Mouse (Mus musculus): ENCODE measurements around the gene Taf5l. TPM values are rescaled to one million over a fixed set of nuclear protein-coding genes. Genes with fewer than 3 reads are reported as not detected.
"Not testable (repeated sequence)": the region's sequence is repeated elsewhere in the genome, so short reads cannot be mapped to it uniquely, and the experiment has no call there.

Gene Taf5l
- polyA plus RNA-seq, 1 experiment = 20.4 TPM

DNA sequence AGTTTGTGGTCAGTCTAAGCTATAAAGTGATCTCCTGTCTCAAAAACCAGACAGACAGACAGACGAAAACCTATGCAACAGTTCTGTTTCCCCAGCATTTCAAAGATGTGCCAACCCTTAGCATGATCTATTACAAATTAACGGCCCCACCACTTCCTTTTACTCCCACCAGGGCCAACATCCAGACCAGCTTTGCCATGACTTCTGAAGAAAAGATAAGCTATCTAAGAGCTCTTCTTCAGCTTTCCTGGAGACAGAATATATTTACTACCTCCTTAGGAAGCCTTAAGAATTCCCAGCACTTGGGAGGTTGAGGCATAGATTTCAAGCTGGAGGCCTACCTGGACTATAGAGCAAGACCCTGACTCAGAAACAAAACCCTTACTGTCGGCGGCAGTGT is 41.0 kb downstream of the Taf5l start:
- Histone ChIP-seq H3K4me3 (ENCODE audit: insufficient read depth, low read depth, low read length) (no peak overlapping the region), H3K36me3 (ENCODE audit: control insufficient read depth, insufficient read depth, low read length) (no peaks in the 10 kb centered on the region), H3K27me3 (replicated peaks; ENCODE audit: control insufficient read depth, insufficient read depth, low read length) (no peaks in the 10 kb centered on the region), H3K27ac (ENCODE audit: insufficient read depth, low read depth, low read length) (no peak overlapping the region), H3K4me1 (ENCODE audit: control insufficient read depth, insufficient read depth, low read length) (peaks cover 8% of the 10 kb centered on the region)
- DNase-seq = no peak
- no peak for TF ChIP-seq POLR2A (IDR thresholded peaks at IDR 0.05; ENCODE audit: low read depth, low read length)
- WGBS = 73% methylated on average over 4 of the region's 4 CpGs

DNA sequence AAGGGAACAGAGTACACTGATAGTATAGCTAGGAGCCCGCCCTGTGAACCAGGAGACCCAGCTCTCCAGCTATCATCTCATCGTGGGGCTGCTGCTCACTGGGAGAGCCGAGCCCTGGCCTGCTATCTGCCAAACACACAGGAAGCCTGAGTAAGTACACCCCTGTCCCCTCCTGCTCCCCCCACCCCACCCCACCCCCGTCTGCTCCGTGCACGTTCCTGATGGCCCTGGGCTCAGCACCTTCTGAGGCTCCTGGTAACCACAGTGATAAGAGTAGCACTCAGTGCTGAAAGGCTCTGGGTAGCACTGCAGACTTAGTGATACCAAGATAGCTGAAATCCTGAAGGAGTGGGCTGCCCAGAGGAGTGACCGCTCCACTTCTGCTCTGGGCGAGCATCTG is 42.3 kb downstream of the Taf5l start:
- H3K36me3 ChIP-seq (ENCODE audit: control insufficient read depth, insufficient read depth, low read length) = no peaks in the 10 kb centered on the region
- no peak for DNase-seq
- 78% methylated on average over 8 of the region's 8 CpGs for WGBS
- no peak overlapping the region for H3K4me3 ChIP-seq (ENCODE audit: insufficient read depth, low read depth, low read length)
- H3K27ac ChIP-seq (ENCODE audit: insufficient read depth, low read depth, low read length) = no peak overlapping the region
- no peak for TF ChIP-seq CTCF (conservative IDR thresholded peaks at IDR 0.05; ENCODE audit: insufficient read depth, insufficient read length, low read depth, low read length)
- TF ChIP-seq POLR2A (IDR thresholded peaks at IDR 0.05; ENCODE audit: low read depth, low read length) = no peak
- H3K27me3 ChIP-seq (replicated peaks; ENCODE audit: control insufficient read depth, insufficient read depth, low read length) = no peaks in the 10 kb centered on the region
- peaks cover 8% of the 10 kb centered on the region for H3K4me1 ChIP-seq (ENCODE audit: control insufficient read depth, insufficient read depth, low read length)

DNA sequence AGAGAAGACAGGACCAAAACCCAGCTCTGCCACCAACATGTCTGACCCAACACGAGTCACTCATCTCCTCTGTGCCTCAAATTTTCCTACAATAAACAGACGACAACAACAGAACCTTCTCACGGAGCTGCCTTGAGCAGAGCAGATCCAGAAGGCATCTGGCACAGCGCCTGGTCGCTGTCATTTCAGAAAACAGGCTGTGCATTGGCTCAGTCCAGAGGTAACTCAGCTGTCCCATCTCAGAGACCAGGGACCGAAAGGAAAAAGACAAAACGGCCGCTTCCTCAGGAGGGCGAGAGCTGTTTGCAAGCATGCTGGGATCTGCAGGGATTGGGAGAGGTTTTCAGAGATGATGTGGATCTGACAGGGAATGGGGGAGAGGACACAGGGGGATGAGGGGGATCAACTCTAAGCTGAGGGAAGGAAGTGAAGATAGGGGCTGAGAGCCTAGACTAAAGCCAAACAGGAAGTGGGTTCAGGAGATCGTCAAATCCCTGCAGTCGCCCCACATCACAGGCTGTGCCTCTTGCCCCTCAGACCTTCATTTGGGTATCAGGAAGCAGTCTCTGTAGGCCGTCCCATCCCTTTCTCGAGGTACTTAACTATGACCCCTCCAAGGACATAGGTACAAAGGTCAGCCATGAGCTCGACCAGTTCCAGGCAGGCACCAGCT is 42.9 kb downstream of the Taf5l start:
- Histone ChIP-seq H3K27ac (ENCODE audit: insufficient read depth, low read depth, low read length) (no peak overlapping the region), H3K4me3 (ENCODE audit: insufficient read depth, low read depth, low read length) (no peak overlapping the region), H3K27me3 (replicated peaks; ENCODE audit: control insufficient read depth, insufficient read depth, low read length) (no peaks in the 10 kb centered on the region), H3K36me3 (ENCODE audit: control insufficient read depth, insufficient read depth, low read length) (no peaks in the 10 kb centered on the region), H3K4me1 (ENCODE audit: control insufficient read depth, insufficient read depth, low read length) (peaks cover 8% of the 10 kb centered on the region)
- WGBS = 56% methylated on average over 14 of the region's 14 CpGs
- DNase-seq = peak; percentile 17
- TF ChIP-seq CTCF (conservative IDR thresholded peaks at IDR 0.05; ENCODE audit: insufficient read depth, insufficient read length, low read depth, low read length) (no peak), POLR2A (IDR thresholded peaks at IDR 0.05; ENCODE audit: low read depth, low read length) (no peak)

DNA sequence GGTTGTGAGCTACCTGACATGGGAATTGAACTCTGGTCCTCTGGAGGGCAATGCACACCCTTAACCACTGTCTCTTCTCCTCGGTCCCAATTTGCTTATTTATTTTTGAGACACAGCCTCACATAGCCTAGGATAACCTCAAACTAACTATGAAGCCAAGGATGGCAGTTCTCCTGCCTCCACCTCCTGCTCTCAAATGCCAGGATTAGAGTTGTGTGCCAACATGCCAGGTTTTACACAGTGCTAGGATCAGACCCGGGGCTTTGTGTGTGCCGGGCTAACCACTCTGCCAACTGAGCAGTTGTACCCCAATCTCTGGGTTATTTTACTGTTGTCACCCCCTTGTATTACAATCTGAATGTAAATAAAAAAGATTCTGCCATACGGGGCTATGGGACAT is 43.7 kb downstream of the Taf5l start:
- Histone ChIP-seq H3K27me3 (replicated peaks; ENCODE audit: control insufficient read depth, insufficient read depth, low read length) (no peaks in the 10 kb centered on the region), H3K4me1 (ENCODE audit: control insufficient read depth, insufficient read depth, low read length) (peaks cover 6% of the 10 kb centered on the region), H3K27ac (ENCODE audit: insufficient read depth, low read depth, low read length) (no peak overlapping the region), H3K36me3 (ENCODE audit: control insufficient read depth, insufficient read depth, low read length) (no peaks in the 10 kb centered on the region), H3K4me3 (ENCODE audit: insufficient read depth, low read depth, low read length) (no peak overlapping the region)
- no peak for DNase-seq
- TF ChIP-seq CTCF (conservative IDR thresholded peaks at IDR 0.05; ENCODE audit: insufficient read depth, insufficient read length, low read depth, low read length) (no peak), POLR2A (IDR thresholded peaks at IDR 0.05; ENCODE audit: low read depth, low read length) (no peak)
- WGBS = 86% methylated on average over 4 of the region's 4 CpGs

DNA sequence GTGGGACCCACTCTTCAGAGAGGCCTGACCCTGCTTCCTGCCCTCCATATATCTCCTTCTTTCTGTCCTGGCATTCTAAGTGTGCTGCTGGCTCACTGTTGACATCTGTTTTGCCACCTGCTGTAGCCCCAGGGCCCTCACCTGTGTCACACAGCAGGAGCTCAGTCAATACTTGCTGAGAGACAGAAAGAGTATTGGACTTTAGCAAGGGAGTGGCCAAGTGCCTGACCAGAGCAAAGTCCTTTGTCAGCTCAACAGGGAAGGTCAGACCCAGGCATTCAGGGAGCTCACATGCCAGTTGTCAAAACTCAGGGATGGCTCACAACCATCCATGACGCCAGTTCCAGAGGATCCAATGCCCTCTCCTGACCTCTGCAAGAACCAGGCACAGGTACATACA is 47.7 kb downstream of the Taf5l start:
- Histone ChIP-seq H3K27me3 (replicated peaks; ENCODE audit: control insufficient read depth, insufficient read depth, low read length) (no peaks in the 10 kb centered on the region), H3K4me3 (ENCODE audit: insufficient read depth, low read depth, low read length) (no peak overlapping the region), H3K27ac (ENCODE audit: insufficient read depth, low read depth, low read length) (0 out of 2 replicates have a peak overlapping the region, but pooled peaks have one; percentile 24), H3K36me3 (ENCODE audit: control insufficient read depth, insufficient read depth, low read length) (no peaks in the 10 kb centered on the region), H3K4me1 (ENCODE audit: control insufficient read depth, insufficient read depth, low read length) (no peaks in the 10 kb centered on the region)
- WGBS = 47% methylated on average over 1 of the region's 1 CpGs
- peak; percentile 85 for DNase-seq
- TF ChIP-seq CTCF (conservative IDR thresholded peaks at IDR 0.05; ENCODE audit: insufficient read depth, insufficient read length, low read depth, low read length) (no peak), POLR2A (IDR thresholded peaks at IDR 0.05; ENCODE audit: low read depth, low read length) (no peak)

DNA sequence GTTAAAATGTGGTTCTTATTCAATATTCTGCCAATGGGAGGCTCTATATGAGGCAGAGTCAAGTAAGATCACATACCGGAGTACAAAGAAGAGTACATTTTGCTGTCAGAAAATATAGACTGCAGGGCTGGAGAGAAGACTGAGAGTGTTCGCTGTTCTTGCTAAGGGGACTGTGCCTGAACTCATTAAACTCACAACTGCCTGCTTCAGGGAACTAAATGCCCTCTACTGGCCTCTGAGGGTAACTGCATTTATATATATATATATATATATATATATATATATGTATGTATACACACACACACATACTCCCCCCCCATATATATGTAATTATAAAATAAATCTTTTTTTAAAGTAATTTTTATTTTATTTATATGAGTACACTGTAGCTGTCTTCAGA is 54.3 kb downstream of the Taf5l start:
- TF ChIP-seq POLR2A (IDR thresholded peaks at IDR 0.05; ENCODE audit: low read depth, low read length) (no peak), CTCF (conservative IDR thresholded peaks at IDR 0.05; ENCODE audit: insufficient read depth, insufficient read length, low read depth, low read length) (0 out of 2 replicates have a peak, but pooled peaks have one; percentile 10)
- Histone ChIP-seq H3K27me3 (replicated peaks; ENCODE audit: control insufficient read depth, insufficient read depth, low read length) (no peaks in the 10 kb centered on the region), H3K4me1 (ENCODE audit: control insufficient read depth, insufficient read depth, low read length) (no peaks in the 10 kb centered on the region), H3K27ac (ENCODE audit: insufficient read depth, low read depth, low read length) (no peak overlapping the region), H3K4me3 (ENCODE audit: insufficient read depth, low read depth, low read length) (no peak overlapping the region), H3K36me3 (ENCODE audit: control insufficient read depth, insufficient read depth, low read length) (no peaks in the 10 kb centered on the region; the same call in 1 of the 2 replicates)
- DNase-seq = no peak
- WGBS = 61% methylated on average over 2 of the region's 2 CpGs

DNA sequence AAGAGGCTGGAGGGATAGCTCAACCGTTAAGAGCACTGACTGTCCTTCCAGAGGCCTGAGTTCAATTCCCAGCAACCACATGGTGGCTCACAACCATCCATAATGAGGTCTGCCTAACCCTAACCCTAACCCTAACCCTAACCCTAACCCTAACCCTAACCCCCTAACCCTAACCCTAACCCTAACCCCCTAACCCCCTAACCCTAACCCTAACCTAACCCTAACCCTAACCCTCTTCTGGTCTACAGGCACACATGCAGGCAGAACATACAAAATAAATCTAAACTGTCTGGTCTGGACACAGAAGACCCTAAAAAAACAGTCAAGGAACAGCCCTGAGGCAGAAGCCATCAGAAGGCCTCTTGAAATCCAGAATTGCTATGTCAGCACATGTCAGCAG is 59.8 kb downstream of the Taf5l start:
- WGBS = 79% methylated on average over 1 of the region's 1 CpGs
- no peak overlapping the region for H3K27ac ChIP-seq (ENCODE audit: insufficient read depth, low read depth, low read length)

DNA sequence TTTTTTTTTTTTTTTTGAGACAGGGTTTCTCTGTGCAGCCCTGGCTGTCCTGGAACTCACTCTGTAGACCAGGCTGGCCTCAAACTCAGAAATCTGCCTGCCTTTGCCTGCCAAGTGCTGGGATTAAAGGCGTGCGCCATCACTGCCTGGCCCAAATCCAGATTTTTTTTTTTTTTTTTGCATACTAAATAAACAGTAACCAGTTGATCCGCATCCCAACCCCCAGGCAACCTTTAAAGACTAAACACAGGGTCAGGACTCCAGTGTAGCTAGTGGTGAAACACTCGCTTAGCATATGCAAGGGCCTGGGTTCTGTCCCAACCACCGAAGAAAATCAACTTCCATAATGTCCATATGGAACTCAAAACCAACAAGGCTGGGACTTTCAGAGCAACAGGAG is 60.6 kb downstream of the Taf5l start:
- H3K36me3 ChIP-seq (ENCODE audit: control insufficient read depth, insufficient read depth, low read length) = not testable (repeated sequence)
- WGBS = 54% methylated on average over 5 of the region's 5 CpGs

More for the DNA sequence above, 59.8 kb downstream of the Taf5l start:
- TF ChIP-seq CTCF (conservative IDR thresholded peaks at IDR 0.05; ENCODE audit: insufficient read depth, insufficient read length, low read depth, low read length) (no peak), POLR2A (IDR thresholded peaks at IDR 0.05; ENCODE audit: low read depth, low read length) (no peak)
- Histone ChIP-seq H3K4me1 (ENCODE audit: control insufficient read depth, insufficient read depth, low read length) (no peaks in the 10 kb centered on the region), H3K4me3 (ENCODE audit: insufficient read depth, low read depth, low read length) (no peak overlapping the region), H3K36me3 (ENCODE audit: control insufficient read depth, insufficient read depth, low read length) (no peaks in the 10 kb centered on the region; the same call in 1 of the 2 replicates), H3K27me3 (replicated peaks; ENCODE audit: control insufficient read depth, insufficient read depth, low read length) (no peaks in the 10 kb centered on the region)
- DNase-seq = no peak

More for the DNA sequence above, 60.6 kb downstream of the Taf5l start:
- peak; percentile 29 for DNase-seq
- H3K27me3 ChIP-seq (replicated peaks; ENCODE audit: control insufficient read depth, insufficient read depth, low read length); H3K4me1 ChIP-seq (ENCODE audit: control insufficient read depth, insufficient read depth, low read length); H3K4me3 ChIP-seq (ENCODE audit: insufficient read depth, low read depth, low read length); H3K27ac ChIP-seq (ENCODE audit: insufficient read depth, low read depth, low read length): not testable (repeated sequence)
